Mouse (Mus musculus): ENCODE measurements around the gene Cep85l.

GRCm38 (mm10) chr10:53373885-53374578 lies 5.7 kb downstream of the Cep85l start:
- TF ChIP-seq CTCF (IDR thresholded peaks at IDR 0.05; ENCODE audit: insufficient read depth, low read depth, low read length), result no peak
- TF ChIP-seq POLR2A (IDR thresholded peaks at IDR 0.05; ENCODE audit: insufficient read depth, low read depth, low read length), result no peak
